Mouse (Mus musculus) embryonic facial prominence, embryonic 13.5 days (tissue): ENCODE measurements around the gene Rgl2. TPM values are rescaled to one million over a fixed set of nuclear protein-coding genes. Genes with fewer than 3 reads are reported as not detected.

ENCODE experiments used
- ATAC-seq: fragments of 200-750 bp; cut with Nextera tagmentation; 2 replicates; pipeline ENCODE4 v1.8.0; 2017; ENCODE audit warnings: low read depth; ENCODE audit not compliant: insufficient number of reproducible peaks, insufficient read depth, low FRiP score, low TSS enrichment
- H3K27ac ChIP-seq: fragments of 300-500 bp; sonication (generic); 2 replicates; pipeline ENCODE4 v1.5.1; 2015; ENCODE audit warnings: moderate library complexity, mild to moderate bottlenecking, inconsistent platforms
- H3K27me3 ChIP-seq: fragments of 300-500 bp; sonication (generic); 2 replicates; pipeline ENCODE4 v1.6.1; 2015; ENCODE audit warnings: mild to moderate bottlenecking, inconsistent platforms
- H3K36me3 ChIP-seq: fragments of 300-500 bp; sonication (generic); 2 replicates; pipeline ENCODE4 v1.6.1; 2015; ENCODE audit warnings: mild to moderate bottlenecking, inconsistent platforms
- H3K4me1 ChIP-seq: fragments of 300-500 bp; sonication (generic); 2 replicates; pipeline ENCODE4 v1.6.1; 2015; ENCODE audit warnings: inconsistent platforms
- H3K4me2 ChIP-seq: fragments of 300-500 bp; sonication (generic); 2 replicates; pipeline ENCODE4 v1.6.1; 2015; ENCODE audit warnings: moderate library complexity, mild to moderate bottlenecking, inconsistent platforms
- H3K4me3 ChIP-seq: fragments of 300-500 bp; sonication (generic); 2 replicates; pipeline ENCODE4 v1.5.1; 2015; ENCODE audit warnings: mild to moderate bottlenecking, inconsistent platforms
- H3K9ac ChIP-seq: fragments of 300-500 bp; sonication (generic); 2 replicates; pipeline ENCODE4 v1.6.1; 2015; ENCODE audit warnings: mild to moderate bottlenecking, inconsistent platforms
- H3K9me3 ChIP-seq: fragments of 300-500 bp; sonication (generic); 2 replicates; pipeline ENCODE4 v1.6.1; 2016; ENCODE audit warnings: inconsistent platforms
- WGBS: fragments of 180-500 bp; shearing (Covaris S2); methylation state at CpG from one replicate; pipeline ENCODE4 v1.1.7; 2015; ENCODE audit warnings: mixed read lengths; 5-methylcytosine and 5-hydroxymethylcytosine counted together
- polyA plus RNA-seq: library from polyadenylated mRNA; unstranded; fragments of >200 nt; fragmentation: Nextera tagmentation; extraction: Ambion mirVana; gene quantifications from 2 replicates; pipeline ENCODE4 v1.2.1, GENCODE M21; 2015

Gene Rgl2
- polyA plus RNA-seq, 1 experiment from 2014 or later: 61.2 TPM

- Histone ChIP-seq H3K9ac (peak overlapping the region; percentile 89), H3K4me3 (peak overlapping the region; percentile 92), H3K4me2 (peak overlapping the region; percentile 99), H3K27ac (peak overlapping the region; percentile 95), H3K4me1 (peaks cover 18% of the 10 kb centered on the region), H3K27me3 (no peaks in the 10 kb centered on the region), H3K9me3 (no peaks in the 10 kb centered on the region), H3K36me3 (peaks cover 52% of the 10 kb centered on the region)
- WGBS: 1% methylated on average over 45 of the region's 45 CpGs
- no peak for ATAC-seq
Measured at GRCm38 (mm10) chr17:33930280-33931158, 1.2 kb downstream of the Rgl2 start.

- ATAC-seq: no peak
- H3K9ac ChIP-seq: peak overlapping the region; percentile 89
- peak overlapping the region; percentile 92 for H3K4me3 ChIP-seq
- peaks cover 18% of the 10 kb centered on the region for H3K4me1 ChIP-seq
- no peaks in the 10 kb centered on the region for H3K9me3 ChIP-seq
- H3K36me3 ChIP-seq: peaks cover 52% of the 10 kb centered on the region
- no peaks in the 10 kb centered on the region for H3K27me3 ChIP-seq
- peak overlapping the region; percentile 95 for H3K27ac ChIP-seq
- 33% methylated on average over 18 of the region's 18 CpGs for WGBS
- peak overlapping the region; percentile 99 for H3K4me2 ChIP-seq
Measured at GRCm38 (mm10) chr17:33931159-33931866, 2.0 kb downstream of the Rgl2 start.

GRCm38 (mm10) chr17:33931947-33932346 lies 2.6 kb downstream of the Rgl2 start:
- Histone ChIP-seq H3K4me1 (peaks cover 18% of the 10 kb centered on the region), H3K9me3 (no peaks in the 10 kb centered on the region), H3K4me2 (peak overlapping the region; percentile 99), H3K27me3 (no peaks in the 10 kb centered on the region), H3K36me3 (peaks cover 54% of the 10 kb centered on the region), H3K27ac (no peak overlapping the region), H3K4me3 (no peak overlapping the region; the same call in 1 of the 2 replicates), H3K9ac (peak overlapping the region; percentile 89)
- ATAC-seq: no peak
- WGBS: 87% methylated on average over 11 of the region's 11 CpGs

GRCm38 (mm10) chr17:33932448-33932847 lies 3.1 kb downstream of the Rgl2 start:
- WGBS: 71% methylated on average over 14 of the region's 14 CpGs
- no peak overlapping the region for H3K4me3 ChIP-seq
- H3K27me3 ChIP-seq: no peaks in the 10 kb centered on the region
- H3K9ac ChIP-seq: peak overlapping the region; percentile 89
- H3K36me3 ChIP-seq: peaks cover 54% of the 10 kb centered on the region
- H3K27ac ChIP-seq: no peak overlapping the region
- H3K9me3 ChIP-seq: no peaks in the 10 kb centered on the region
- ATAC-seq: no peak
- H3K4me2 ChIP-seq: no peak overlapping the region
- H3K4me1 ChIP-seq: peaks cover 18% of the 10 kb centered on the region

- 87% methylated on average over 15 of the region's 15 CpGs for WGBS
Measured at GRCm38 (mm10) chr17:33932970-33933369, 3.6 kb downstream of the Rgl2 start.

GRCm38 (mm10) chr17:33935422-33936055 lies 6.2 kb downstream of the Rgl2 start:
- H3K4me2 ChIP-seq: no peak overlapping the region
- H3K4me1 ChIP-seq: peaks cover 20% of the 10 kb centered on the region
- H3K9ac ChIP-seq: no peak overlapping the region
- H3K27me3 ChIP-seq: no peaks in the 10 kb centered on the region
- no peak overlapping the region for H3K4me3 ChIP-seq
- 84% methylated on average over 21 of the region's 21 CpGs for WGBS
- ATAC-seq: no peak
- H3K9me3 ChIP-seq: no peaks in the 10 kb centered on the region
- H3K36me3 ChIP-seq: peaks cover 60% of the 10 kb centered on the region
- no peak overlapping the region for H3K27ac ChIP-seq

More at GRCm38 (mm10) chr17:33932970-33933369, 3.6 kb downstream of the Rgl2 start:
- Histone ChIP-seq H3K9ac (peak overlapping the region; percentile 27; the same call in 1 of the 2 replicates), H3K4me3 (no peak overlapping the region), H3K36me3 (peaks cover 53% of the 10 kb centered on the region), H3K9me3 (no peaks in the 10 kb centered on the region), H3K27me3 (no peaks in the 10 kb centered on the region), H3K27ac (no peak overlapping the region), H3K4me1 (peaks cover 15% of the 10 kb centered on the region), H3K4me2 (no peak overlapping the region)
- ATAC-seq: no peak

GRCm38 (mm10) chr17:33936993-33937392 lies 7.7 kb downstream of the Rgl2 start:
- 85% methylated on average over 15 of the region's 15 CpGs for WGBS
- H3K9me3 ChIP-seq: no peaks in the 10 kb centered on the region
- no peak overlapping the region for H3K27ac ChIP-seq
- H3K4me1 ChIP-seq: peaks cover 23% of the 10 kb centered on the region
- H3K9ac ChIP-seq: 0 out of 2 replicates have a peak overlapping the region, but pooled peaks have one; percentile 6
- no peak for ATAC-seq
- H3K36me3 ChIP-seq: peaks cover 62% of the 10 kb centered on the region
- H3K4me3 ChIP-seq: 0 out of 2 replicates have a peak overlapping the region, but pooled peaks have one; percentile 3
- H3K4me2 ChIP-seq: no peak overlapping the region
- H3K27me3 ChIP-seq: no peaks in the 10 kb centered on the region

- Histone ChIP-seq H3K4me2 (peak overlapping the region; percentile 96), H3K27ac (no peak overlapping the region), H3K9me3 (no peaks in the 10 kb centered on the region), H3K4me1 (peaks cover 23% of the 10 kb centered on the region), H3K4me3 (peak overlapping the region; percentile 89; the same call in 1 of the 2 replicates), H3K9ac (peak overlapping the region; percentile 87; the same call in 1 of the 2 replicates), H3K36me3 (peaks cover 60% of the 10 kb centered on the region), H3K27me3 (no peaks in the 10 kb centered on the region)
- 80% methylated on average over 11 of the region's 11 CpGs for WGBS
- no peak for ATAC-seq
Measured at GRCm38 (mm10) chr17:33938783-33939182, 9.4 kb downstream of the Rgl2 start.

- peak within 1 kb of the TSS; percentile 87 for H3K9ac ChIP-seq
- ATAC-seq: peak; percentile 80
- peak within 1 kb of the TSS; percentile 89 for H3K4me3 ChIP-seq
- H3K9me3 ChIP-seq: no peaks in the 10 kb centered on the region
- H3K27ac ChIP-seq: peak within 1 kb of the TSS; percentile 28; the same call in 1 of the 2 replicates
- peak within 1 kb of the TSS; percentile 96 for H3K4me2 ChIP-seq
- peaks cover 61% of the 10 kb centered on the region for H3K36me3 ChIP-seq
- no peaks in the 10 kb centered on the region for H3K27me3 ChIP-seq
- H3K4me1 ChIP-seq: peaks cover 23% of the 10 kb centered on the region
- WGBS: under 1% methylated on average over 36 of the region's 36 CpGs
Measured at GRCm38 (mm10) chr17:33940206-33940805, 11.0 kb downstream of the Rgl2 start, which contains the start of the genes Pfdn6 and Wdr46. Gene Pfdn6 (minus strand): TSS chr17:33940343. Gene Wdr46 (plus strand): TSS chr17:33940660.

- Histone ChIP-seq H3K4me3 (peak overlapping the region; percentile 89), H3K36me3 (peaks cover 61% of the 10 kb centered on the region), H3K27me3 (no peaks in the 10 kb centered on the region), H3K4me2 (peak overlapping the region; percentile 96), H3K4me1 (peaks cover 23% of the 10 kb centered on the region), H3K27ac (no peak overlapping the region), H3K9me3 (no peaks in the 10 kb centered on the region), H3K9ac (peak overlapping the region; percentile 87)
- no peak for ATAC-seq
- under 1% methylated on average over 26 of the region's 26 CpGs for WGBS
Measured at GRCm38 (mm10) chr17:33940981-33941380, 11.6 kb downstream of the Rgl2 start.

- Histone ChIP-seq H3K36me3 (peaks cover 61% of the 10 kb centered on the region), H3K27me3 (no peaks in the 10 kb centered on the region), H3K4me3 (peak overlapping the region; percentile 89), H3K9ac (peak overlapping the region; percentile 87), H3K4me1 (peaks cover 23% of the 10 kb centered on the region), H3K27ac (no peak overlapping the region), H3K4me2 (peak overlapping the region; percentile 96), H3K9me3 (no peaks in the 10 kb centered on the region)
- ATAC-seq: no peak
- 53% methylated on average over 19 of the region's 19 CpGs for WGBS
Measured at GRCm38 (mm10) chr17:33941381-33941780, 12.0 kb downstream of the Rgl2 start.
